In genomic region chr13:103258106-103258505, GRCm38 (mm10) we compare ENCODE assay signal across 24 mouse cellular contexts.
"Had no signal": no experiment of that assay in that cellular context is flagged by ENCODE, and none has a peak within 500 bp of the region (broad histone marks: within the 10 kb centered on the region; RNA-seq: fewer than 3 reads in every experiment).

No protein-coding gene starts in this region.

- H3K9me3 ChIP-seq: limb, embryonic 12.5 days; limb, embryonic 15.5 days; megakaryocyte, embryonic 14.5 days; midbrain, embryonic 10.5 days; midbrain, embryonic 13.5 days; neural tube, embryonic 13.5 days had no signal

- H3K4me2 ChIP-seq: limb, embryonic 12.5 days; limb, embryonic 15.5 days; liver, embryonic 11.5 days; lung, embryonic 14.5 days; midbrain, embryonic 13.5 days; neural tube, embryonic 13.5 days had no signal

- H3K4me3 ChIP-seq: left cerebral cortex, adult 2 months; limb, embryonic 12.5 days; limb, embryonic 15.5 days; megakaryocyte, embryonic 14.5 days; midbrain, embryonic 10.5 days; midbrain, embryonic 13.5 days; myocyte; neural tube, embryonic 13.5 days had no signal

- DNase-seq: kidney, postnatal 10 days; layer of hippocampus, postnatal 36 days; liver, postnatal 0 days; lung, embryonic 14.5 days; lung, postnatal 36 days; right cerebral cortex, adult 18-20 months; right cerebral cortex, postnatal 14 days; right cerebral cortex, postnatal 4 days; thymus, adult 2 months; thymus, postnatal 14 days; thymus, postnatal 4 days had no signal

- H3K27me3 ChIP-seq: limb, embryonic 12.5 days; limb, embryonic 15.5 days; megakaryocyte, embryonic 14.5 days; midbrain, embryonic 13.5 days; neural tube, embryonic 13.5 days had no signal

- H3K4me1 ChIP-seq: megakaryocyte, embryonic 14.5 days; midbrain, embryonic 10.5 days; midbrain, embryonic 13.5 days; neural tube, embryonic 13.5 days had no signal

- H3K9ac ChIP-seq: limb, embryonic 12.5 days; limb, embryonic 15.5 days; liver, embryonic 14.5 days; liver, postnatal 0 days; lung, embryonic 14.5 days; midbrain, embryonic 13.5 days; neural tube, embryonic 13.5 days had no signal

- H3K36me3 ChIP-seq: limb, embryonic 12.5 days; limb, embryonic 15.5 days; midbrain, embryonic 10.5 days; midbrain, embryonic 13.5 days; neural tube, embryonic 13.5 days had no signal

- H3K27ac ChIP-seq: left cerebral cortex, adult 2 months; limb, embryonic 12.5 days; limb, embryonic 15.5 days; liver, embryonic 14.5 days; midbrain, embryonic 10.5 days; midbrain, embryonic 13.5 days; neural tube, embryonic 13.5 days; stomach, postnatal 0 days had no signal

- ATAC-seq: liver, postnatal 0 days; lung, postnatal 0 days; midbrain, embryonic 13.5 days; midbrain, embryonic 16.5 days had no signal
